Mouse (Mus musculus) bone marrow, adult 2 months (tissue): ENCODE measurements at regions not wholly inside any gene's neighbourhood (a gene's known extent, or its start where the extent isn't known, plus 50 kb on each side); places are given as distances from the start of the nearest gene placed in this dataset.

Source experiments
- CTCF ChIP-seq: fragments of 200-500 bp; IDR thresholded peaks from 2 replicates; pipeline ENCODE4 v1.5.1; 2011; ENCODE audit warnings: low read length, control low read depth; ENCODE audit not compliant: control insufficient read depth, insufficient read depth
- POLR2A ChIP-seq: fragments of 200-500 bp; IDR thresholded peaks from 2 replicates; pipeline ENCODE4 v1.6.1; 2011; ENCODE audit warnings: low read depth, mild to moderate bottlenecking, control low read depth, low read length, borderline replicate concordance; ENCODE audit not compliant: control insufficient read depth

DNA sequence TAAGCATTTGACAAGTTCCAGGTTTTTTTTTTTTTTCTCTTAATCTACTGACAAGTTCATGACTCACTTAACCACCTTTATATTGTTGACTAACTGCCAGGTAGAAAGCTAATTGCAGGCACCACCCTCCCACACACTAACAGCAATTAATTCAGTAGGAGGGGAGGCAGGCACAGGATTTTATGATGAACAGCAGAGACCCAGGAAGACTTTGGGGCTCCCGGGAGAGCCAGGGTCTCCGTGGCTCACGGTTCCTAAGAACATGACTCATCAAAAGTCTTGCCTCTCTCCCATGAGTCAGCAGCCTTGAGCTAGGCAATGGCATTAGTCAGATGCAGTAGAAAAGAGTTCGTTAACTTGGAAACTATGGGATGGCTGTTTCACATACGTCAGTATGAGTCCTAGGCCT lies 77.7 kb downstream of the Phlda1 start:
- no peak for TF ChIP-seq CTCF
- TF ChIP-seq POLR2A, result no peak
